Mouse (Mus musculus): Measurements from ENCODE around the gene Adamtsl4. TPM values are rescaled to one million over a fixed set of nuclear protein-coding genes. Genes with fewer than 3 reads are reported as not detected.

The Adamtsl4 gene
- polyA plus RNA-seq, 1 experiment = not detected

DNA sequence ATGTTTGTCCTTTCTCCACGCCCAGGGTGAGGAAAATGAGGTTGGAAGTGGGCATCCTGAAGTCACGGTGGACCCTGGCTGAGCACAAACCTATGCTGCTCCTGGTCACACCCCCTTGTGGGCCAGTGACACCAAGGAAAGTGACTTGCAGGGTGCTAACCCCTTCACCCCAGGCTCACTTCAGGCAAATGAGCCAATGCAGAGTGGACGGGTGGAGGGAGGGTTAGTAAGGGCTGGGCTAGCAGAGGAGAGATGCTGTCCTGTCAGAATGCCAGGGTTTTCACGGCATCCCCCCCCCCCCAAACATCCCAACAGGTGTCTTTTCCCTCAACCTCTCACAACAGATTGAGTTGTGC, 571 bp downstream of the Adamtsl4 start:
- TF ChIP-seq GATA1 (IDR thresholded peaks at IDR 0.05; ENCODE audit: low read length) = no peak

DNA sequence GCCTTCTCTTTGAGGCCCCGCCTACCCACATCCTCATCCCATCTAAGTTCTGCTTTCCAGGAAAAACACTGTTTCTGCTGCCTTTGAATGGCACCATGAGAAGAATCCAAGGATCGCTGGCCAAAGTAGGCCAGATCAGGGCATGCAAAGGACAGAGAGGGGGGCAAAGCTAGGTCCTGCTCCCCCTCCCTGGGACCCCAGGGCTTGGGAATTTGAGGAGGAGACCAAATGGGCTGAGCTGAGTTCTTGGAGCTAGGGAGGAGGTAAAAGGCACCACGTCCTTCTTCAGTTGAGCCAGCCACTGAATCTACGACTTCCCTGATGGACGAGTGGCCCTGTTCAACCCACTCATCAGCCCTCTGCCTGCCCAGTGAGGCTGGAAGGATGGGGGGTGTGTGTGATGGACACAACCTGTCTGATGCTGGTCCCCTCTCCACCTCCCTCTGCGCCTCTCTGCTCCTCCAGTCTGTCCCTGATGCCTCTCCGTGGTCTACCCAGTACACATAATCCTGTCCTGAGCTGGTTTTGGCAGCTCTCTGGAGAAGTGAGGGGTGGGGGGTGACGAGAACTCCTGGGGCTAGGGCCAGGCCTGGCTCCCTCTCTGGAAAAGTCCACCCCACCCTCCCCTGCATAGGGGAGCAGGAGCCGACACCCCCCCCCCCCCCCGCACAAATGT, 1.1 kb downstream of the Adamtsl4 start:
- TF ChIP-seq GATA1 (IDR thresholded peaks at IDR 0.05; ENCODE audit: low read length) = no peak

DNA sequence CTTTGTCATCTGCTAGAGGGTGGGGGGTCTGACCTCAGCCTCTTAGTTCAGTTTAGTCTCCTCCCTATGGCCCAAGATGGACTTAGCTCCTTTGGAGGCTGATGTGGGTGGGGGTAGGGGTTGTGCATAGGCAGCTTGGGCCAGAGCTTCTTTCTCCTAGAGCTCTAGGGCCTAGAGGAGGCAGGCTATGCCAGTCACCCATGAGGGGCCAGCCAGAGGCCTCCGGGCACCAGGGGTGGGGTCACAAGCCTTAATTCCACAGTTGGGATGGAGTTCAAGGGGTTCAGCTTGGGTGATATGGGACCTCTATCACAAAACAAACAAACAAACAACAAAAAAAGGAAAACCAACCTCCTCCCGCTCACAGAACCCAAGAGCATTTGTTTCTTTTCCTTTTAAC, 2.0 kb downstream of the Adamtsl4 start:
- no peak for TF ChIP-seq GATA1 (IDR thresholded peaks at IDR 0.05; ENCODE audit: low read length)

DNA sequence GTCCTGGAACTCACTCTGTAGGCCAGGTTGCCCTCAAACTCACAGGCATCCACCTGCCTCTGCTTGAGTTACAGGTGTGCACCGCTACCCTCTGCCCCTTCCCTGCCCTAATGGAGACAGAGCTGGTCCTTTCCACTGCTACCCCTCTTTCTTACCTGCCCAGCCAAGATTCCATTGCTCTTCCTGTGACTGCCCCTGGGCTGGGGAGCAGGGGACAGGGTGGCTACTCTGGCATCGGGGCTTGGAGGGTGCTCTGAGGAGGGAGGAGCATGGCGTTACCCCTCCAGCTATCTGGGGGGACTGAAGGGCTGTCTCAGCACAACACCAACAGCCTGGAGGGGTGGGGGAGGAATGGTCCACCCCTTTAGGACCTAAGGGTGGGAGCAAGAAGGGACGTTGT, 2.4 kb downstream of the Adamtsl4 start:
- TF ChIP-seq GATA1 (IDR thresholded peaks at IDR 0.05; ENCODE audit: low read length) = no peak

DNA sequence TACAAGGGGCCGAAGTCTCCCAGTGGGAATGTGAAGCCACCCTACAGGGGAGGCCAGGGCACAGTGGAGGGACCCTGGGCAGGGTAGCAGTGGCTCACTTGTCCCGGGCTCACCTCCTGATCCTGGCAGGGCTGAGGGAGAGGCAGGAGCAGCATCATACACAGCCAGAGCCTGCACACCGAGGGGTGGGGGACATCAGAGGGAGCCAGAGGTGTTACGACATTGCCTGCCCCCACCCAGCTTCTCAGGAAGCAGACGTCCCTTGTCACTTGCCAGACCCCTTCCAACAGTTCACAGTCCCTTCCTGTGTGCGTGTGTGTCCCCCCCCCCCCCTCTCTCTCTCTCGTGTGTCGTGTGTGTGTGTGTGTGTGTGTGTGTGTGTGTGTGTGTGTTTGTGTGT, 2.9 kb downstream of the Adamtsl4 start:
- no peak for TF ChIP-seq GATA1 (IDR thresholded peaks at IDR 0.05; ENCODE audit: low read length)

DNA sequence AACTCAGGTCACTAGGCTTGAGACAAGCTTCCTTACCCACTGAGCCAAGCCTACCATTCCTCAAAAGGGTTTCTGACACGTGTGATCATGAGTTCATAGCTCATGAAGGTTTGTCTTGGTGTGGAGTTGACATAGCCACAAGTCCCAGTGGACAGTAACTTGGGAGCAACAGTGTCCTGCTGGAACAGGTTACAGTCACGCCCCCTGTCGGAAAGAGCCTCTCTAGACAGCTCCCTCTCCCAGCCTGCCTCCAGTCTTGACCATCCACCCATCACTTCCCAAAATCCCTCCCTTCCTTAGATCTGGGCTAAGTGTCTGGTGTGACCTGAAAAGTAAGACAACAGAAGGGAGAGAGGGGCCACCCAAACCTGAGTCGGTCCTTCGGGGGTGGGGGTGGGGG, 4.8 kb downstream of the Adamtsl4 start:
- no peak for TF ChIP-seq GATA1 (IDR thresholded peaks at IDR 0.05; ENCODE audit: low read length)

DNA sequence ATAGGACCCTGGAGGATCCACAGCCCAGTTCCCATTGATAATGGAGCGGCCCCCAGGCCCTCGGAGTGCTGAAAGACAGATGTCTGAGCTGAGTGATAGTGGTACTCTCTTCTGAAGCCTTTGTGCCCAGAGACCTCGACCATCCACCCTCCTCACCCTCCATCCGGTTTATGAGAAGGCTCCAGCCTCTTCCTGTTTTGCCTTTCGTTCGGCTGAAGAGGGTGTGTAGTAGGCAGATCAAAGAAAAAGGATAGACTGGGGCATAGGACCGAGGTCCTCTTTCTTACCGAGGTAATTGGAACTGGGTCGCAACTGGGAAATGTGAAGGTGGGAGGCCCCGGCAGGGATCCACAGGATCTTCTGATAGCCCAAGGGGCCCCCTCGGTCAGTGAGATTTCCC, 6.4 kb downstream of the Adamtsl4 start:
- TF ChIP-seq GATA1 (IDR thresholded peaks at IDR 0.05; ENCODE audit: low read length) = no peak

DNA sequence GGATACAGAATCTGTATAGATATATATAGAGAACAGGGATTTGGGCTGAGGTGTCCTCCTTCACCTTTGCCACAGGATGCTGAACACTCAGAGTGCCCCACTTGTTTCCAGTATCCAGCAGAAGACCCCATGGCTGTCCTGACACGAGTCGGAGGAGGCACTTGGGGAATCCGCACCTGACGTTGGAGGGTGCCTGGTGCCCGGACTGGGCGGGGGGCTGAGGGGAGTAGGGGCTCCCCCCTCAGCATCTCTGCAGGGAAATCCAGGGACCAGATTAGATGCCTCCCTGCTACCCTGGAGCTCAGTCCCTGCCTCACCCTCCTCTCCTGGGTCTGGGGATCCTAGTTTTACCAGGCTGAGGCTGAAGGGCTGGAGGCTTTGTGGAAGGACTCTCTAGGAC, 7.0 kb downstream of the Adamtsl4 start:
- TF ChIP-seq GATA1 (IDR thresholded peaks at IDR 0.05; ENCODE audit: low read length) = no peak

DNA sequence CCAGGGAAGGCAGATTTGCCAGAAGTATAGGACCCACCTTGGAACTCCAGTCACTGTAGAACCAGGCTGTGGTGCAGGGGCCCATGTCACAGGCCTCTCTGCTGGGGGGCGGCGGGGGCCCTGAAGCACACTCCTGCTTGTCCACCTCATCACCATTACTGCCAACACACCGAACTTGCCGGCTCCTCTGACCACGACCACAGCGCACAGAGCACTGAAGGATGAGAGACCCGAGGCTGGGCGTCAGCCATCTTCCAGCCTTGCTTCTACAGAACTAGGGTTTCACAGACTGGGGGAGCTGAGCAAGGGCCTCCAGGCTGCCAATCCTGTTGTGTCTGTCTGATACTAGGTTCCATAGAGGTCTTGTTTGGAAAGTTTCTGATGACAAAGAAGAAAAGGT, 8.2 kb downstream of the Adamtsl4 start:
- no peak for TF ChIP-seq GATA1 (IDR thresholded peaks at IDR 0.05; ENCODE audit: low read length)

DNA sequence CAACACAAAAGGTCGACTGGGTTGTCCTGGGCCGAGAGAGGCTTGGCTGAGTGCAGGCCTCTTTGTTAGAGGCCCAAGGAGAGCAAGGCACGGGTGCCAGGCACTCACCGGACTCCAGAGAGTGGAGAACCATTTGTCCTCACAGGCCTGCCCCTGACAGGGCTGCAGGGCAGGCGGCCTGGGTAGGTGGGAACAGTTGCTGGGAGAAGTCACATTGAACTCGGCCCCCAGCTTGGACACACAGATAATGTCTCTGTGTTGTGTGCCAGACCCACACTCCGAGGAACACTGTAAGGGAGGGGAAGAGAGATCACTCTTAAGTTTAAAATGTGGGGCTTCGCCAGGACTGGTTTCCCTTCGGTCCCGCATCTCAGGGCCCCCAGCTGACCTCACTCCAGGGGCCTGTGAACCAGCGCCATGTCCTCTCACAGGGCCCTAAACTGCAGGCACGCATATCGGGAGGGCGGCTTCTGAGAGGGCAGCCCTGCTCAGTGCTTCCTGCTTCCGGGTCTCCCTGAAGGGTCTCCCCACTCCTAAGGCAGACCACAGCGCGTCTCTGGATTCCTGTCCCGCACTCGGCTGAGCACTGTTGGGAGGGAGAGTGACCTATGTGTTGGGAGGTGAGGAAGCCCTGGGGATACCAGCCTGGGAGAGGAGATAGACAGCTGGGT, 10.2 kb downstream of the Adamtsl4 start:
- TF ChIP-seq GATA1 (IDR thresholded peaks at IDR 0.05; ENCODE audit: low read length) = no peak

DNA sequence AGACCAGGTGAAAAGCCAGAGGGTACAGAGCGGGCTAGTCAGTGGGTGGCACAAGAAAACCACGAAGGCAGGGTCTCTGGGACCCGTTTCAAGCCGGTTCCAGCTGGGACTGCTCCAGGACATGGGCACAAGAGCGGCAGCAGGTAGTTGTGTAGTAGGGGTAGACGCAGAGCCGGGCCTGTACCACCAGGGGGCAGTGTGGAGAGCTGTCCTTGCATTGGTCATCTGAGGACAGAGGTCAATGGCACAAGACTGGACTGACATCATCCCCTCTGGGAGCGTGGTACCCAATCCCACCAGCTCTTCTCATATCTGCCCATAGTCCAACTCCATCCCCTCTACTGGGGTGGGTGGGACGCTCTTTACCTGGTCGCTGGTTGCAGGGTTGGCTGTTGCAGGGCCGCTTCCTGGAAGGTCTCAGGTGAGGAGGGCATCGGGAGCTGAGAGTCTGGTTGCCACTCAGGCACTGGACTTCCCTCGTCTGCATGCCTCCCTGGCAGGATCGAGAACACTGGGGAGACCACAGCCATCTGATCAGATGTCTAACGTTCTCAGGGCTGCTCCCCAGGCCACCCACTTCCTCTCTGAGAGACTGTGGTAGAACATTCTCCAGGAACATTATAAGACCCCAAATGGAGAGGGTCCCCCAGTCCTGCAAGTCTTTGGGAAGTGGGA, 10.8 kb downstream of the Adamtsl4 start:
- no peak for TF ChIP-seq GATA1 (IDR thresholded peaks at IDR 0.05; ENCODE audit: low read length)

DNA sequence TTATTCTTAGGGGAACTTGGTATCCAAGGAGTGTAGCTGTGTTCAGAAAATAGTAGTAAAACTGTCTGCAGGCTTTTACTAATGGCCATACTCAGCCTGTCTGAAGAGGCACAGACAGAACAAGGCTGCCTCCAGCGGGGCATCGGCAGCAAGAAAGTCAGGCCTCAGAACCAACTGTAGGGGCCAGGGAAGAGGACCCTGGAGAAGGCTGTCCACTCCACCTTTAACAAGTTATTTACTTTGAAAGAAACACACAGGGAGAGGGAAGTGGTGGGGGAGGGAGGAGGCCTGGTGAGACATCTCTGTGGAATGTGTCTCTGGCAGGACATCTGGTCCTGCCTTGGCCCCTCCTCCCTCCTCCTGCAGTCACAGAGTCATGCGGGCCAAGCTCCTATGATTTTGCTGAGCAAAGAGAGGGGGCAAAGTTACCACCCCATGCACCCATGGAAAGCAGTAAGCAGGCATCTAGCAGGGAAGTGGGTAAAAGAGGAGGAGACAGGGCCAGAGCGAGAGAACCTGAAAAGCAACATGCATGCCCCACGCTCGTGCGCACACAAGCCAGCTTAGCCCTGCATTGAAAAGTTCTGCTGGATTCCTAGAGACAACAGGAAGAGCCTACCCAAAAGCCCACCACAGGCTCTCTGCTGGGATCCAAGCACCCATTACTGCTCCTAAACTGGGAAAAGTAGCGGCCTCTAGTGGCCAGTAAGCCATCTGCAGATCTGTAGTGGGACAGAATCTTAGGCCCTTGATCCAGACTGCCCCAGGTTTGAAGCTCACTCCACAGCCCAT, 12.2 kb downstream of the Adamtsl4 start:
- TF ChIP-seq GATA1 (IDR thresholded peaks at IDR 0.05; ENCODE audit: low read length) = no peak

DNA sequence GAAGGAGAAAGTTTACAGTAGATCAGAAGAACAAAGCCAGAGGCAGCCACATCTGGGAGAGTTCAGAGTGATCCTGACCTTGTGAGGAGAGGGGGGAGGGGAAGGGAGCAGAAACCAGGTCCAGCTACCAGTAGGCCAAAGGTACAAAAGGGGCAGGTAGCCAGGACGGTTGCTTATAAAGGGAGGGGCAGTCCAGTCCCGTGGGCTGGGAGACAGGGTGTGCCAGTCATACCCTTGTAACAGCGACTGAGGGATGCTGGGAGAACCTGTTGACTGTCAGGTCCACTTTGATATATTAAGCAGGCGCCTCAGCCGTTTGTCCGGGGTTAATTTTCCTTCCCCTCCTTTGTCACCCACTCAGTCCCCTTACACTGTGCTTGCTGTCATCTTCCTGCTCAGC, 12.9 kb downstream of the Adamtsl4 start:
- TF ChIP-seq GATA1 (IDR thresholded peaks at IDR 0.05; ENCODE audit: low read length) = no peak

DNA sequence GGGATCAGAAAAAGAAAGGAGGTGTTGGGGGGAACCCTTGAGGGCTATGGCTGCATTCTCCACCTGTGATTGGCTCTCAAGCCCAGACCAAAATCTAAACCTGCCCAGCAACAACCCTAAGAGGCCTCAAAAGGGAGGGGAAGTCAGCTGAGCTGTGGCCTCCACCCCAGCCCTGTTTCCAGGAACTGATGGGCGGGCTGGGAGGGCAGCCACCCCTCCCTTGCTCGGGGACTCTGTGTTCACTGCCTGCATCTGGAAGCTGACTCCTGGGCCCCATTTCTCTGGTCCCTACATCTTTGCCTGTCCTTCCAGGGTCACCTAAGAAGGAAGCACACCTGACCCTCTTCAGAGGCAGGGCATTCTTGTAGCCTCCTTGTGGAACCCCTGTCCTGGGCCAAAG, 13.5 kb downstream of the Adamtsl4 start:
- TF ChIP-seq GATA1 (IDR thresholded peaks at IDR 0.05; ENCODE audit: low read length) = no peak

DNA sequence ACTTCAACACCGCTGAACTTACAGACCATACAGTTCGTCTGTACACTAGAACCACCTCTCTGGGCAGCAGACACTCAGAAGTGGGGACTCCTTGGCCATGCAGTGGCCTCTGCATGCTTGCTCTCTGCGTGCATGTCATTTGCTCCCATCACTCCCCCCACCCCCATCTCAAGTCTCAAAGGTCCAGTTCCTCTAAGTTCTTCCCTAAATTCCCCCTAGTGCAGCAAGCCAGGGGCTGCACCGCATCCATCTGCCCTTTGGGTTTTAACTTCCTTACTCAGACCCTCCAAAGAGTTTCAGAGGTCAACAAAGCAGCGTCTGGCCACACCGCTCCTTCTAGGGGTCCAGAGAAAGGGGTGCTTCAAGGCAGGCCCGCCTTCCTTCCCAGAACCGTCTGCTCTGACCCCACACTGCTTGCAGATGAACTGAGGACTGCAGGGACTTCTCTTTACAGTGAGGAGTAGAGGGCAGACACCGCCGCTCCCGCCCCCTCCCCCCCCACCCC, 14.0 kb downstream of the Adamtsl4 start:
- TF ChIP-seq GATA1 (IDR thresholded peaks at IDR 0.05; ENCODE audit: low read length) = no peak

Measured in G1E-ER4 (cell line).